Mouse (Mus musculus) MEL (cell line): ENCODE results near the gene Tmem220. TPM values are rescaled to one million over a fixed set of nuclear protein-coding genes. Genes with fewer than 3 reads are reported as not detected.

ENCODE experiments used
- DNase-seq: peaks from one replicate; pipeline ENCODE4 v3.0.0; 2011; ENCODE audit warnings: low read depth, low spot score
- H3K27ac ChIP-seq: 2 replicates; pipeline ENCODE4 v1.5.1; 2012; ENCODE audit warnings: low read depth, mild to moderate bottlenecking, control low read depth, low read length, moderate library complexity; ENCODE audit not compliant: control insufficient read depth
- H3K27me3 ChIP-seq, 2 experiments: fragments of 150-350 bp in 1 of 2; sonication (generic) in 1 of 2; 2 replicates each; pipeline ENCODE4 v1.6.1; 2012; ENCODE audit warnings: low read length in 2 of 2, mild to moderate bottlenecking in 2 of 2, improper control_type of control experiment in 1 of 2, moderate library complexity in 1 of 2; ENCODE audit not compliant: insufficient read depth in 2 of 2, control insufficient read depth in 1 of 2
- H3K36me3 ChIP-seq, 2 experiments: 2 replicates each; pipeline ENCODE4 v1.6.1; 2012 to 2014; ENCODE audit warnings: low read length in 2 of 2, improper control_type of control experiment in 1 of 2, inconsistent platforms in 1 of 2, mild to moderate bottlenecking in 1 of 2; ENCODE audit not compliant: insufficient read depth in 2 of 2, control insufficient read depth in 1 of 2
- H3K4me1 ChIP-seq, 2 experiments: fragments of 150-350 bp in 1 of 2; sonication (generic) in 1 of 2; 2 replicates each; pipeline ENCODE4 v1.6.1; 2012; ENCODE audit warnings: low read length in 2 of 2, improper control_type of control experiment in 1 of 2, mild to moderate bottlenecking in 1 of 2; ENCODE audit not compliant: insufficient read depth in 2 of 2, control insufficient read depth in 1 of 2
- H3K4me3 ChIP-seq, 2 experiments: fragments of 150-350 bp in 1 of 2; sonication (generic) in 1 of 2; 2 replicates each; pipeline ENCODE4 v1.5.1; 2012; ENCODE audit warnings: low read depth in 2 of 2, low read length in 2 of 2, mild to moderate bottlenecking in 2 of 2, moderate library complexity in 2 of 2, control low read depth in 1 of 2, improper control_type of control experiment in 1 of 2; ENCODE audit not compliant: control insufficient read depth in 1 of 2, insufficient read depth in 1 of 2
- H3K79me2 ChIP-seq: 2 replicates; pipeline ENCODE4 v1.6.1; 2012; ENCODE audit warnings: mild to moderate bottlenecking, low read length, moderate library complexity; ENCODE audit not compliant: control insufficient read depth, poor library complexity, insufficient read depth
- H3K9ac ChIP-seq: 2 replicates; pipeline ENCODE4 v1.6.1; 2012; ENCODE audit warnings: low read depth, mild to moderate bottlenecking, control low read depth, low read length, moderate library complexity; ENCODE audit not compliant: control insufficient read depth, poor library complexity, severe bottlenecking
- H3K9me3 ChIP-seq: fragments of 150-350 bp; sonication (generic); replicated peaks from 2 replicates; pipeline ENCODE4 v1.6.1; 2012; ENCODE audit warnings: mild to moderate bottlenecking, low read length, improper control_type of control experiment, moderate library complexity; ENCODE audit not compliant: insufficient read depth
- CHD1 ChIP-seq: IDR thresholded peaks from 2 replicates; pipeline ENCODE4 v1.6.1; 2012; ENCODE audit warnings: low read depth, mild to moderate bottlenecking, inconsistent platforms, low read length, improper control_type of control experiment
- EP300 ChIP-seq, 2 experiments: IDR thresholded peaks; 2 replicates each; pipeline ENCODE4 v1.6.1; 2011; ENCODE audit warnings: improper control_type of control experiment in 2 of 2, low read length in 2 of 2, low read depth in 1 of 2, mild to moderate bottlenecking in 1 of 2
- ETS1 ChIP-seq: IDR thresholded peaks from 2 replicates; pipeline ENCODE4 v1.6.1; 2012; ENCODE audit warnings: low read depth, mild to moderate bottlenecking, inconsistent platforms, low read length, improper control_type of control experiment, moderate library complexity
- KAT2A ChIP-seq: conservative IDR thresholded peaks from 2 replicates; pipeline ENCODE4 v1.6.1; 2012; ENCODE audit warnings: low read depth, low read length, improper control_type of control experiment, inconsistent platforms
- MEF2A ChIP-seq: IDR thresholded peaks from 2 replicates; pipeline ENCODE4 v1.6.1; 2014; ENCODE audit warnings: low read depth, mild to moderate bottlenecking, inconsistent platforms, low read length, improper control_type of control experiment; ENCODE audit not compliant: poor library complexity, insufficient replicate concordance, severe bottlenecking; ENCODE audit errors: extremely low read depth
- MXI1 ChIP-seq: IDR thresholded peaks from 2 replicates; pipeline ENCODE4 v1.6.1; 2011; ENCODE audit warnings: mild to moderate bottlenecking, low read depth, low read length, improper control_type of control experiment
- NRF1 ChIP-seq: IDR thresholded peaks from 2 replicates; pipeline ENCODE4 v1.6.1; 2014; ENCODE audit warnings: low read depth, mild to moderate bottlenecking, inconsistent platforms, low read length, improper control_type of control experiment, moderate library complexity; ENCODE audit not compliant: poor library complexity, insufficient read depth, severe bottlenecking
- POLR2A ChIP-seq, 2 experiments: IDR thresholded peaks; 2 replicates each; pipeline ENCODE4 v1.6.1; 2011 to 2012; ENCODE audit warnings: low read length in 2 of 2, mild to moderate bottlenecking in 2 of 2, control low read depth in 1 of 2, improper control_type of control experiment in 1 of 2, low read depth in 1 of 2, moderate library complexity in 1 of 2; ENCODE audit not compliant: control insufficient read depth in 1 of 2, insufficient read depth in 1 of 2, poor library complexity in 1 of 2
- RAD21 ChIP-seq: IDR thresholded peaks from 2 replicates; pipeline ENCODE4 v1.6.1; 2011; ENCODE audit warnings: mild to moderate bottlenecking, low read depth, low read length, improper control_type of control experiment
- SMC3 ChIP-seq: IDR thresholded peaks from 2 replicates; pipeline ENCODE4 v1.6.1; 2011; ENCODE audit warnings: low read depth, low read length, improper control_type of control experiment
- TCF12 ChIP-seq: IDR thresholded peaks from 2 replicates; pipeline ENCODE4 v1.6.1; 2014; ENCODE audit warnings: low read depth, mild to moderate bottlenecking, inconsistent platforms, low read length, improper control_type of control experiment, moderate library complexity
- ZKSCAN1 ChIP-seq: IDR thresholded peaks from 2 replicates; pipeline ENCODE4 v1.6.1; 2012; ENCODE audit warnings: low read depth, mild to moderate bottlenecking, inconsistent platforms, low read length, improper control_type of control experiment, moderate library complexity
- ZNF384 ChIP-seq: IDR thresholded peaks from 2 replicates; pipeline ENCODE4 v1.6.1; 2012; ENCODE audit warnings: low read depth, mild to moderate bottlenecking, inconsistent platforms, low read length, improper control_type of control experiment
- polyA plus RNA-seq, 2 experiments: library from polyadenylated mRNA; stranded (reverse) in 1 of 2; unstranded in 1 of 2; fragments of >175 nt in 1 of 2; fragments of >200 nt in 1 of 2; gene quantifications; 2 replicates each; pipeline versions ENCODE4 v1.2.1 to v1.2.4; 2012; ENCODE audit warnings: low replicate concordance in 2 of 2, low read depth in 1 of 2; ENCODE audit not compliant: insufficient read length in 2 of 2, insufficient read depth in 1 of 2, missing spikeins in 1 of 2
- total RNA-seq: library from RNA; depleted of rRNA; stranded (reverse); fragments of 300-350 nt; gene quantifications from 2 replicates; pipeline ENCODE4 v1.2.3, GENCODE M21; 2012

Tmem220 gene
- total and polyA plus RNA-seq, 3 experiments: 0.35 to 0.99 TPM; not detected in 1

- Histone ChIP-seq H3K27me3 (no peaks in the 10 kb centered on the region), H3K4me1 (no peaks in the 10 kb centered on the region)
Observed at GRCm38 (mm10) chr11:66996446-66996845, 28.5 kb upstream of the Tmem220 start.

DNA sequence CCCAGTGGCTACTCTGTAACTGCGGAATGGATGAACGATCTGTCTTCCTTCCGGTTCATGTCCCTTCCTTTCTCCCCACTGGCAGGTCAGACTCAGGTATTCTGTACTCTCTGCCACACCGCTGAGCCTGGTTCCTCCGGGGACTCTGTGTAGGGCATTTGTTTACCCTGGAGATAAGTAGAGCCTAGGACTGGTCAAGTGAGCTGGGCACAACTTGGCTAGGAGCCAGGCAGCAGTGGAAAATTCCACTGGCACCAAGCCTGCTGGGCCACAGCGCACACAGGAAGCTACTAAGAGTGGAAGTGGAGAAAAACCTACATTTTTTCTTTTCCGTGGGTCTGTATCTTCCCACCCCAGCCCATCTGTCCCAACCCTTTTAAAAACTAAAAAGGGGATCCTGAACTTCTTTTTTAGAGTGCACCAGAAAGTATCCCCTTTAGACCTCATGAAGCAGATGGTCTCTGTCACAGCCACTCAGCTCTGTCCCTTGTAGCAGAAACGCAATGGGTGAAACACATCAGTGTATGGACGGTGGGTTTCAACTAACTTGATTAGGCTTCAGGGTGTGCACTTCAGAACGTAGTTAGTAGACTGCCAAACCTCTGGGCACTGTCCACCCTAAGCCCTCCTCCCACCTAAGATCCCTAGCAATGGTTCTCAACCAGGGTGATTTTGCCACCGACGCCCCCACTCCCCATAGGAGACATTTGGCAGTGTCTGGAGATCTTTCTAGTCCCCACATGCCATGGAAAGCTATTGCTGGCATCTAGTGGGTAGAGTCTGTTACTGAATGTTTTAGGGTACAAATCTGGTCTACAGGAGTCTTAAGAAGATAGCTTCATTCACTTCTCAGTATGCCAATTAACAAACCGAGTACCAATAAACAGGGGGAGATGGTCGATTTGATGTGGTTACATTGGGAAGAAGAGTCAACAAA lies 26.2 kb upstream of the Tmem220 start:
- Histone ChIP-seq H3K4me3 (no peak overlapping the region), H3K36me3 (peaks cover 0 to 4% of the 10 kb centered on the region in 2 experiments; a peak in 1 of 4 replicates), H3K9me3 (no peaks in the 10 kb centered on the region), H3K9ac (no peak overlapping the region), H3K79me2 (no peaks in the 10 kb centered on the region), H3K4me1 (no peaks in the 10 kb centered on the region; a peak in 1 of 4 replicates), H3K27me3 (no peaks in the 10 kb centered on the region), H3K27ac (no peak overlapping the region)
- no peak for DNase-seq
- TF ChIP-seq KAT2A: no peak
- TF ChIP-seq ETS1: no peak
- TF ChIP-seq SMC3: no peak
- no peak for TF ChIP-seq POLR2A (IDR thresholded peaks at IDR 0.05; ENCODE audit: control insufficient read depth in 1 of 2, insufficient read depth in 1 of 2, low read depth in 1 of 2, low read length in 2 of 2, poor library complexity in 1 of 2)
- no peak for TF ChIP-seq ZNF384
- no peak for TF ChIP-seq NRF1
- TF ChIP-seq RAD21: no peak
- TF ChIP-seq EP300 (IDR thresholded peaks at IDR 0.05; ENCODE audit: low read depth in 1 of 2, low read length in 2 of 2): no peak

More at GRCm38 (mm10) chr11:66996446-66996845, 28.5 kb upstream of the Tmem220 start:
- H3K27ac ChIP-seq: no peak overlapping the region
- no peak for DNase-seq
- no peak overlapping the region for H3K9ac ChIP-seq
- no peak for TF ChIP-seq TCF12
- TF ChIP-seq POLR2A (IDR thresholded peaks at IDR 0.05; ENCODE audit: control insufficient read depth in 1 of 2, insufficient read depth in 1 of 2, low read depth in 1 of 2, low read length in 2 of 2, poor library complexity in 1 of 2): no peak
- no peak overlapping the region for H3K4me3 ChIP-seq
- H3K79me2 ChIP-seq: no peaks in the 10 kb centered on the region
- H3K36me3 ChIP-seq: no peaks in the 10 kb centered on the region
- H3K9me3 ChIP-seq: no peaks in the 10 kb centered on the region

- H3K27me3 ChIP-seq: no peaks in the 10 kb centered on the region
- no peak for TF ChIP-seq ZKSCAN1
- TF ChIP-seq MXI1: no peak
- no peak for TF ChIP-seq EP300 (IDR thresholded peaks at IDR 0.05; ENCODE audit: low read depth in 1 of 2, low read length in 2 of 2)
- TF ChIP-seq ETS1: no peak
- TF ChIP-seq CHD1: no peak
- TF ChIP-seq MEF2A: no peak
- no peak for TF ChIP-seq POLR2A (IDR thresholded peaks at IDR 0.05; ENCODE audit: control insufficient read depth in 1 of 2, insufficient read depth in 1 of 2, low read depth in 1 of 2, low read length in 2 of 2, poor library complexity in 1 of 2)
- H3K79me2 ChIP-seq: no peaks in the 10 kb centered on the region
Observed at GRCm38 (mm10) chr11:67000671-67001070, 24.3 kb upstream of the Tmem220 start.

More at GRCm38 (mm10) chr11:67000671-67001070, 24.3 kb upstream of the Tmem220 start:
- no peaks in the 10 kb centered on the region for H3K9me3 ChIP-seq
- DNase-seq: no peak
- H3K4me3 ChIP-seq: no peak overlapping the region
- no peak overlapping the region for H3K27ac ChIP-seq
- H3K4me1 ChIP-seq: no peaks in the 10 kb centered on the region; a peak in 1 of 4 replicates
- H3K36me3 ChIP-seq: peaks cover 0 to 4% of the 10 kb centered on the region in 2 experiments; a peak in 1 of 4 replicates
- H3K9ac ChIP-seq: no peak overlapping the region
